Mouse (Mus musculus) intestine, embryonic 16.5 days (tissue): ENCODE results near the gene Creg1. TPM values are rescaled to one million over a fixed set of nuclear protein-coding genes. Genes with fewer than 3 reads are reported as not detected.

ENCODE experiments used
- ATAC-seq: fragments of 200-750 bp; cut with Nextera tagmentation; 2 replicates; pipeline ENCODE4 v1.8.0; 2017; ENCODE audit warnings: moderate TSS enrichment, moderate library complexity
- H3K27ac ChIP-seq: fragments of 300-500 bp; sonication (generic); 2 replicates; pipeline ENCODE4 v1.5.1; 2014; ENCODE audit warnings: mild to moderate bottlenecking, low read length
- H3K27me3 ChIP-seq: fragments of 300-500 bp; sonication (generic); replicated peaks from 2 replicates; pipeline ENCODE4 v1.6.1; 2014; ENCODE audit warnings: low read length, control low read depth, mixed read lengths; ENCODE audit not compliant: control insufficient read depth, insufficient read depth
- H3K36me3 ChIP-seq: fragments of 300-500 bp; sonication (generic); 2 replicates; pipeline ENCODE4 v1.6.1; 2014; ENCODE audit warnings: low read length, control low read depth; ENCODE audit not compliant: control insufficient read depth, insufficient read depth
- H3K4me1 ChIP-seq: fragments of 300-500 bp; sonication (generic); 2 replicates; pipeline ENCODE4 v1.6.1; 2014; ENCODE audit warnings: low read length, control low read depth, mixed read lengths; ENCODE audit not compliant: control insufficient read depth, insufficient read depth
- H3K4me2 ChIP-seq: fragments of 300-500 bp; sonication (generic); 2 replicates; pipeline ENCODE4 v1.6.1; 2014; ENCODE audit warnings: low read depth, low read length, control low read depth
- H3K4me3 ChIP-seq: fragments of 300-500 bp; sonication (generic); 2 replicates; pipeline ENCODE4 v1.5.1; 2014; ENCODE audit warnings: mild to moderate bottlenecking, low read length
- H3K9ac ChIP-seq: fragments of 300-500 bp; sonication (generic); 2 replicates; pipeline ENCODE4 v1.6.1; 2014; ENCODE audit warnings: low read depth, low read length
- H3K9me3 ChIP-seq: fragments of 300-500 bp; sonication (generic); 2 replicates; pipeline ENCODE4 v1.6.1; 2016; ENCODE audit warnings: low read length, control low read depth; ENCODE audit not compliant: control insufficient read depth
- WGBS: fragments of 180-500 bp; shearing (Covaris S2); extraction: QIAGEN DNeasy Blood & Tissue Kit; methylation state at CpG from one replicate; pipeline ENCODE4 v1.1.7; 2014; 5-methylcytosine and 5-hydroxymethylcytosine counted together
- polyA plus RNA-seq: library from polyadenylated mRNA; unstranded; fragments of >200 nt; fragmentation: Nextera tagmentation; extraction: Ambion mirVana; gene quantifications from 2 replicates; pipeline ENCODE4 v1.2.1, GENCODE M21; 2015

Creg1 gene
- polyA plus RNA-seq, 1 experiment from 2014 or later, result 122 TPM

- 55% methylated on average over 9 of the region's 9 CpGs for WGBS
- peak overlapping the region; percentile 81 for H3K4me2 ChIP-seq
- peak overlapping the region; percentile 88 for H3K4me3 ChIP-seq
- no peaks in the 10 kb centered on the region for H3K9me3 ChIP-seq
- no peak overlapping the region for H3K27ac ChIP-seq
- H3K27me3 ChIP-seq, result no peaks in the 10 kb centered on the region
- ATAC-seq, result no peak
- no peaks in the 10 kb centered on the region for H3K36me3 ChIP-seq
- H3K9ac ChIP-seq, result peak overlapping the region; percentile 89
- peaks cover 14% of the 10 kb centered on the region for H3K4me1 ChIP-seq
These were observed 1.0 kb downstream of the Creg1 start for GRCm38 (mm10) chr1:165764571-165764970.

GRCm38 (mm10) chr1:165765041-165765440, 1.5 kb downstream of the Creg1 start:
- 86% methylated on average over 11 of the region's 11 CpGs for WGBS
- H3K4me1 ChIP-seq, result peaks cover 14% of the 10 kb centered on the region
- no peak for ATAC-seq

GRCm38 (mm10) chr1:165765651-165766294, 2.2 kb downstream of the Creg1 start:
- no peaks in the 10 kb centered on the region for H3K9me3 ChIP-seq
- peaks cover 14% of the 10 kb centered on the region for H3K4me1 ChIP-seq
- 84% methylated on average over 17 of the region's 17 CpGs for WGBS
- no peak overlapping the region for H3K4me3 ChIP-seq
- no peaks in the 10 kb centered on the region; the same call in 1 of the 2 replicates for H3K36me3 ChIP-seq
- H3K27ac ChIP-seq, result no peak overlapping the region
- no peak overlapping the region for H3K9ac ChIP-seq
- no peaks in the 10 kb centered on the region for H3K27me3 ChIP-seq
- 0 out of 2 replicates have a peak overlapping the region, but pooled peaks have one; percentile 81 for H3K4me2 ChIP-seq
- ATAC-seq, result no peak

More at GRCm38 (mm10) chr1:165765041-165765440, 1.5 kb downstream of the Creg1 start:
- Histone ChIP-seq H3K27me3 (no peaks in the 10 kb centered on the region), H3K9me3 (no peaks in the 10 kb centered on the region), H3K27ac (no peak overlapping the region), H3K4me2 (peak overlapping the region; percentile 81; the same call in 1 of the 2 replicates), H3K4me3 (no peak overlapping the region; the same call in 1 of the 2 replicates), H3K9ac (no peak overlapping the region), H3K36me3 (no peaks in the 10 kb centered on the region)

- Histone ChIP-seq H3K4me3 (no peak overlapping the region), H3K4me1 (peaks cover 14% of the 10 kb centered on the region), H3K9ac (no peak overlapping the region), H3K27ac (no peak overlapping the region), H3K9me3 (no peaks in the 10 kb centered on the region), H3K4me2 (no peak overlapping the region), H3K27me3 (no peaks in the 10 kb centered on the region), H3K36me3 (no peaks in the 10 kb centered on the region; the same call in 1 of the 2 replicates)
- ATAC-seq, result no peak
- 83% methylated on average over 7 of the region's 7 CpGs for WGBS
These were observed 2.8 kb downstream of the Creg1 start for GRCm38 (mm10) chr1:165766295-165766890.

DNA sequence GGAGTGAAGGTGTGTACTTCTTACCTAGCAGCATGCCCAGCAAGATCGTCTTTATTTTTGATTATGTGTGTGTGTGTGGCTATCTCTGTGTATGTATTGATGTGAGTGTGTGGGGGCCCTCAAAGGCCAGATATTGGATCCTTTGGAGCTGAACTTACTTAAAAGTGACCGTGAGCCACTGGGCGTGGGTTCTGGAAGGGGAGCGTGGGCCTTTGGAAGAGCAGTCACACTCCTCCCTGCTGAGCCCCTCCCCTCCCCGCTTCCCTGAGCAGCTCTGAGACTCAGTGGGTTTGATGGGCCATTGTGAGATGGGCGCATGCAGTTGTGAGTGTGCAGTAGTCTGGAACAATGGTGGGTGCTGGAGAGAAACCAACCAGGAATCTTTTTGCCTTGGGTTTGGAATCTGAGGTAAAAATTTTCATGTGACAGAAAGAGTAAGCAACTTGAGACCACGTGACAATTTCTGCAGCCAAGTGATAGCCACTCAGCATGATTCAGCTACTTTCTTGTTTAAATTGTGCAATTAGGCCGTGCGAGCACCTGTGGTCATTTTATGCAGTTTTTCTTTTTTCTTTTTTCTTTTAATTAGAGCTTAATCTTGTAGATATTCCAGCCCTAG, 5.5 kb downstream of the Creg1 start:
- Histone ChIP-seq H3K4me1 (peaks cover 13% of the 10 kb centered on the region), H3K36me3 (no peaks in the 10 kb centered on the region; the same call in 1 of the 2 replicates), H3K9ac (no peak overlapping the region), H3K27me3 (no peaks in the 10 kb centered on the region), H3K4me2 (no peak overlapping the region), H3K4me3 (no peak overlapping the region), H3K9me3 (no peaks in the 10 kb centered on the region), H3K27ac (no peak overlapping the region)
- ATAC-seq, result no peak
- WGBS, result 83% methylated on average over 9 of the region's 9 CpGs

DNA sequence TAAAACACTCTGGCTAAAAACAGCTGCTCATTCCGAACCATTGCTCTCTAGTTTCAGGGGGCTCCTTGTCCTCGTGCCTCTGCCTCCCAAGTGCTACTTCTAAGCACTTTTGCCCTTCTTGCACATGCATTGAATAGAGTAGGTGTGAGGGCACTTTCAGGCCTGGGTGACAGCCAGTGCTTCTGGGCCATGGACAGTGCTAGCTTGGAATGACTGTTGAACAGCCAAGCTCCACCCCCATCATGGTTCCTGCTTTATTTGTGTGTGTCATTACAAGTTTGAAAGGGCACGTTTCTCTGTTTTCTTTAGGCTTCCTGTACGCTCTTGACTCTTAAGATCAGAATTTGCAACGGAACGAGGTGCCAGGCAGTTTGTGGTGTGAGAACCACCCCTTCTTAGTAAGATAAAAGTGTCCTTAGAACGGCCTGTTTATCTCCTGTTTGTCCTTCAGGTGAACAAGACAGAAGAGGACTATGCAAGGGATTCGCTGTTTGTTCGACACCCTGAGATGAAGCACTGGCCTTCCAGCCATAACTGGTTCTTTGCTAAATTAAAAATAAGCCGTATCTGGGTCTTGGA, 6.7 kb downstream of the Creg1 start:
- 80% methylated on average over 10 of the region's 10 CpGs for WGBS
- Histone ChIP-seq H3K4me1 (peaks cover 2% of the 10 kb centered on the region), H3K4me2 (no peak overlapping the region), H3K27me3 (no peaks in the 10 kb centered on the region), H3K4me3 (no peak overlapping the region), H3K27ac (no peak overlapping the region), H3K9ac (no peak overlapping the region), H3K9me3 (no peaks in the 10 kb centered on the region), H3K36me3 (no peaks in the 10 kb centered on the region; the same call in 1 of the 2 replicates)
- ATAC-seq, result no peak

DNA sequence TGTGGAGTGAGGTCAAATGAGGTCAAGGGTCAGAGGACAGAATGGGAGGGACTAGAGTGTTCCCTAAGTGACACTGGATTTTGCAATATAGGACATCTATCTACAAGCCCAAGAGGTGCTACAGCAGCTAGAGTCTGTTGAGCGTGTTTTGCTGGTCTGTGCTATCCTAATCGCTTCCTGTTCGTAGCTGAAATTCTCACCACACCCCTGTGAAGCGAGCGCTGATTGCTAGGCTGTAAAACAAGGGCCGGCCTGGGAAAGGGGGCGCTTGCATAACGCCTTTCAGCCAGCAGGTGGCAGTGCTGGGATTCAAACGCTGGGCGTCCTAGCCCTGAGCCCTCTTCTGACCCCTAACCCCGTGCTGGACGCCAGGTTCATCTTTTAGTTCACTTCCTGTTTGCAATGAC, 7.9 kb downstream of the Creg1 start:
- 3% methylated on average over 12 of the region's 12 CpGs for WGBS
- H3K27me3 ChIP-seq, result no peaks in the 10 kb centered on the region
- no peak overlapping the region for H3K27ac ChIP-seq
- peaks cover 8% of the 10 kb centered on the region; the same call in 1 of the 2 replicates for H3K4me1 ChIP-seq
- no peaks in the 10 kb centered on the region; the same call in 1 of the 2 replicates for H3K36me3 ChIP-seq
- peak; percentile 93 for ATAC-seq
- H3K4me3 ChIP-seq, result no peak overlapping the region
- peak overlapping the region; percentile 29; the same call in 1 of the 2 replicates for H3K4me2 ChIP-seq
- H3K9ac ChIP-seq, result no peak overlapping the region
- H3K9me3 ChIP-seq, result no peaks in the 10 kb centered on the region

DNA sequence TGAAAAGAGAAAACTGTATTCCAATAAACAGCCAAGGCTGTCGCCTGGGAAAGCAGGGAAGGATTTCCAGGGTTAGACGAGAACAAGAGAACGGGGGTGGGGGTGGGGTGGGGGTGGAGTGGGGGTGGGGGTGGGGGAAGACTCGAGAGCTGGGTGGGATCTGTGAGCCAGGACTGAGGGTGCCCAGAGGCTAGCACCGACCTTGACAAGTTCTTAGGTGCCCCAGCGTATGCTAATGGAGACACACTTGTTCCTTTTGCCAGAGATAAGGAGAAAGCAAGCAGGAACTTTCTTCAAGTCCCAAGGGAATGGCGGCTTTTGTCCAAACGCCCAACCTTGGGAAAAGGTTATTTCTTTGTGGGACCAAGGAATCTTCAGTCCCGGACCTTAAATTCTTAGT, 8.5 kb downstream of the Creg1 start:
- Histone ChIP-seq H3K4me3 (no peak overlapping the region), H3K27ac (no peak overlapping the region), H3K4me1 (peaks cover 8% of the 10 kb centered on the region; the same call in 1 of the 2 replicates), H3K9me3 (no peaks in the 10 kb centered on the region), H3K36me3 (no peaks in the 10 kb centered on the region; the same call in 1 of the 2 replicates), H3K27me3 (no peaks in the 10 kb centered on the region), H3K4me2 (no peak overlapping the region), H3K9ac (no peak overlapping the region)
- ATAC-seq, result peak; percentile 14; the same call in 1 of the 2 replicates
- WGBS, result 51% methylated on average over 9 of the region's 9 CpGs
